Comparison of ENCODE assay signal across 9 mouse cellular contexts in the genomic region with DNA sequence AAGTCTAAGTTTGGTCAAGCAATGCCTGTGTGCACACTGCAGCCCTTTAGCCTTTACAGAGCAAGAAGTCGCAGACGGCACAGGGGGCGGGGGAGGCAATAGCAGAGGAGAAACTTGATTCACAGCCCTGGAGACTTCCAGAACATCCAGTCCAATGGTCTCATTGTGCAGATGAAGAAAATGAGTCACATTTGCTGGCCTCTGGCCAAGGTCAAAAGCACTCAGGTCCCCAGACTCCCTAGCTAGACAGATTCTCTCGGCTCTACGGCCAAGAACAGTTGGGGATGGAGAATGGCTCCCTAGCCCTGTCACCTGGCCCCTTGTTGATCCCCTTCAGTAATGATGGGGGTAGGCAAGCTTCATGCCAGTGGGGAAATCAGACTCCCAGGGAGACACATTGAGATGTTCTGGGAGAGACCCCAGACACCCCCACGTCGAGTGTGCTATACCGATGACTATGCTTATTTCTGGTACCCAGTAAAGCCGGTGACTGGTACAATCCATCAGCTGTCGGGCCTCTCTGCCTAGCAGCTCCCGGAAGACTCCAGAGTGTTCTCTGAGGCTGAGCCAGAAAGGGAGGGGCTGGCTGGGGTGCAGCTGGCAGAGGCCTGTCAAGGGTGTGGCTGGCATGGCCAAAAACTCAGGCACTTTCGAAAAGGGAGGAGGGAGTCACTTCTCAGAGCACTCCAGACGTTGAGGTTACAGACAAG. TPM values are rescaled to one million over a fixed set of nuclear protein-coding genes. Genes with fewer than 3 reads are reported as not detected.
DNase-seq lines count a peak whose midpoint lies in the region; ATAC-seq lines count a peak whose summit lies in the region.
"Had no signal": no experiment of that assay in that cellular context is flagged by ENCODE, and none has a peak within 500 bp of the region (broad histone marks: within the 10 kb centered on the region; RNA-seq: fewer than 3 reads in every experiment).

No protein-coding gene starts in this region.

- H3K4me3 ChIP-seq in intestine, embryonic 14.5 days (ENCODE audit: low read depth, low read length), result no peak overlapping the region
- H3K4me3 ChIP-seq: liver, embryonic 13.5 days had no signal

- no peaks in the 10 kb centered on the region for H3K9me3 ChIP-seq in intestine, embryonic 14.5 days (ENCODE audit: control insufficient read depth, low read length)
- H3K9me3 ChIP-seq: liver, embryonic 13.5 days had no signal

- DNase-seq in left cerebral cortex, postnatal 14 days (ENCODE audit: low spot score in 2 of 2), result peak; percentile 45 to 73
- no peak for DNase-seq in left cerebral cortex, postnatal 25 days (ENCODE audit: low spot score in 2 of 2)
- DNase-seq in adrenal gland, adult 2 months, result peak; percentile 96
- peak; percentile 94 for DNase-seq in gastrocnemius, adult 18-20 months (ENCODE audit: low spot score)
- DNase-seq in intestine, embryonic 14.5 days (ENCODE audit: low spot score), result no peak
- DNase-seq in lung, postnatal 36 days, result peak; percentile 96
- peak; percentile 81 to 91 for DNase-seq in urinary bladder, postnatal 36 days (ENCODE audit: low spot score in 2 of 2)
- DNase-seq in thymus, postnatal 10 days (ENCODE audit: low spot score in 2 of 2), result no peak
- DNase-seq: liver, embryonic 13.5 days had no signal

- 0 out of 2 replicates have a peak, but pooled peaks have one; percentile 29 for ATAC-seq in intestine, embryonic 14.5 days (replicated peaks; ENCODE audit: low FRiP score, low TSS enrichment, low read depth)

- WGBS in intestine, embryonic 14.5 days, result 29% methylated on average over 13 of the region's 13 CpGs

- H3K4me1 ChIP-seq in intestine, embryonic 14.5 days (replicated peaks; ENCODE audit: control insufficient read depth, insufficient read depth, low read length), result peaks cover 11% of the 10 kb centered on the region

- intact Hi-C loops in left cerebral cortex, postnatal 14 days (cut with DNase I), result loop anchor here (5.0 kb wide), 1 partner anchor 183 kb away; no protein-coding TSS in a partner anchor
- intact Hi-C loops in left cerebral cortex, postnatal 25 days (cut with DNase I), result loop anchor here (5.0 kb wide), 1 partner anchor 183 kb away; no protein-coding TSS in a partner anchor

- H3K4me2 ChIP-seq in intestine, embryonic 14.5 days (ENCODE audit: low read length), result no peak overlapping the region
- H3K4me2 ChIP-seq: liver, embryonic 13.5 days had no signal

- no peaks in the 10 kb centered on the region for H3K36me3 ChIP-seq in intestine, embryonic 14.5 days (ENCODE audit: control insufficient read depth, insufficient read depth, low read length)
- H3K36me3 ChIP-seq: liver, embryonic 13.5 days had no signal

- no peak overlapping the region for H3K9ac ChIP-seq in intestine, embryonic 14.5 days (ENCODE audit: low read length)
- H3K9ac ChIP-seq: liver, embryonic 13.5 days had no signal

- H3K27me3 ChIP-seq in intestine, embryonic 14.5 days (replicated peaks; ENCODE audit: control insufficient read depth, insufficient read depth, low read length), result no peaks in the 10 kb centered on the region

- no peak overlapping the region for H3K27ac ChIP-seq in intestine, embryonic 14.5 days (ENCODE audit: low read depth)
- H3K27ac ChIP-seq: liver, embryonic 13.5 days had no signal

RNA-seq across cellular contexts. Expression of gene Hspb1, which starts 8.1 kb away (rescaled TPM):
- total RNA-seq in left cerebral cortex, postnatal 14 days (2021), result 1 to 10 TPM; 6.9 to 9.4 TPM
- total RNA-seq in left cerebral cortex, postnatal 25 days (2021), result 10 to 100 TPM; 16.9 to 19.7 TPM
- 100 to 1,000 TPM; 236 to 614 TPM for total RNA-seq in adrenal gland, adult 2 months (2021)
- polyA plus RNA-seq in adrenal gland, adult 2 months (2012; rRNA removed), result 309 and 678 TPM in 2 replicates
- 100 to 1,000 TPM; 239 to 482 TPM for total RNA-seq in gastrocnemius, adult 18-20 months (2021)
- polyA plus RNA-seq in intestine, embryonic 14.5 days (2014; fragmentation: Nextera tagmentation; extraction: Ambion mirVana), result 79.9 and 81.7 TPM in 2 replicates

RNA-seq across cellular contexts. Expression of gene Ywhag, which starts 54.8 kb away (rescaled TPM):
- total RNA-seq in left cerebral cortex, postnatal 14 days (2021), result 1,000 to 10,000 TPM; 1,469 to 1,528 TPM
- total RNA-seq in left cerebral cortex, postnatal 25 days (2021), result 1,000 to 10,000 TPM; 1,217 to 1,308 TPM
- total RNA-seq in adrenal gland, adult 2 months (2021), result 100 to 1,000 TPM; 563 to 611 TPM
- 227 and 268 TPM in 2 replicates for polyA plus RNA-seq in adrenal gland, adult 2 months (2012; rRNA removed)
- 100 to 1,000 TPM; 288 to 326 TPM for total RNA-seq in gastrocnemius, adult 18-20 months (2021)
- 93.3 and 95.7 TPM in 2 replicates for polyA plus RNA-seq in intestine, embryonic 14.5 days (2014; fragmentation: Nextera tagmentation; extraction: Ambion mirVana)

Comparison
In these comparisons a context has a peak if more than half of its experiments do, and no peak if none do; other contexts are left out.
1. DNase-seq: peak in left cerebral cortex, postnatal 14 days (2 of 2), adrenal gland, adult 2 months (single experiment), gastrocnemius, adult 18-20 months (single experiment), lung, postnatal 36 days (single experiment) and urinary bladder, postnatal 36 days (2 of 2); none in left cerebral cortex, postnatal 25 days (0 of 2), intestine, embryonic 14.5 days (single experiment) and thymus, postnatal 10 days (0 of 2).
2. RNA of gene Hspb1, which starts 8.1 kb away (total RNA-seq): 236 to 614 TPM in adrenal gland, adult 2 months and 239 to 482 TPM in gastrocnemius, adult 18-20 months; 16.9 to 19.7 TPM in left cerebral cortex, postnatal 25 days and 6.9 to 9.4 TPM in left cerebral cortex, postnatal 14 days; every median in the first group is over 10 times any median in the second.